Mouse (Mus musculus) 416B (cell line): ENCODE data around the gene Apoa4.

Experiments
- DNase-seq: peaks from one replicate; pipeline ENCODE4 v3.0.0; 2011; ENCODE audit warnings: low read depth

Apoa4 gene

GRCm38 (mm10) chr9:46240526-46241153 is at the start of gene Apoa4:
TSS of gene Apoa4 (plus strand) at chr9:46240696.
- no peak for DNase-seq

GRCm38 (mm10) chr9:46191234-46191633 is 49.3 kb upstream of the Apoa4 start:
- no peak for DNase-seq

GRCm38 (mm10) chr9:46191644-46192043 is 48.9 kb upstream of the Apoa4 start:
- DNase-seq = peak; percentile 80

GRCm38 (mm10) chr9:46192642-46193041 is 47.9 kb upstream of the Apoa4 start:
- no peak for DNase-seq

- no peak for DNase-seq
Observed at GRCm38 (mm10) chr9:46194809-46195208, 45.7 kb upstream of the Apoa4 start.

- no peak for DNase-seq
Observed at GRCm38 (mm10) chr9:46196699-46197169, 43.8 kb upstream of the Apoa4 start.

GRCm38 (mm10) chr9:46198461-46198860 is 42.0 kb upstream of the Apoa4 start:
- no peak for DNase-seq

- no peak for DNase-seq
Observed at GRCm38 (mm10) chr9:46198936-46199335, 41.6 kb upstream of the Apoa4 start.

GRCm38 (mm10) chr9:46199609-46200008 is 40.9 kb upstream of the Apoa4 start:
- no peak for DNase-seq

- no peak for DNase-seq
Observed at GRCm38 (mm10) chr9:46206834-46207500, 33.5 kb upstream of the Apoa4 start.

GRCm38 (mm10) chr9:46207501-46207869 is 33.0 kb upstream of the Apoa4 start:
- no peak for DNase-seq

GRCm38 (mm10) chr9:46208401-46208974 is 32.0 kb upstream of the Apoa4 start:
- DNase-seq = no peak

- no peak for DNase-seq
Observed at GRCm38 (mm10) chr9:46210473-46210872, 30.0 kb upstream of the Apoa4 start.

- no peak for DNase-seq
Observed at GRCm38 (mm10) chr9:46214276-46214675, 26.2 kb upstream of the Apoa4 start.

GRCm38 (mm10) chr9:46214946-46215337 is 25.6 kb upstream of the Apoa4 start:
- DNase-seq = no peak

- DNase-seq = peak; percentile 73
Observed at GRCm38 (mm10) chr9:46215338-46216322, 24.9 kb upstream of the Apoa4 start.

GRCm38 (mm10) chr9:46216744-46217470 is 23.6 kb upstream of the Apoa4 start:
- no peak for DNase-seq

- DNase-seq = no peak
Observed at GRCm38 (mm10) chr9:46218176-46218575, 22.3 kb upstream of the Apoa4 start.

- DNase-seq = no peak
Observed at GRCm38 (mm10) chr9:46223090-46223489, 17.4 kb upstream of the Apoa4 start.

GRCm38 (mm10) chr9:46224101-46224500 is 16.4 kb upstream of the Apoa4 start:
- DNase-seq = no peak

- no peak for DNase-seq
Observed at GRCm38 (mm10) chr9:46224945-46225660, 15.4 kb upstream of the Apoa4 start.
